Mouse (Mus musculus) cerebellum, adult 2 months (tissue): ENCODE measurements around the gene Leng1. TPM values are rescaled to one million over a fixed set of nuclear protein-coding genes. Genes with fewer than 3 reads are reported as not detected.

ENCODE experiments used
- DNase-seq, 2 experiments: peaks; one replicate each; pipeline ENCODE4 v3.0.0; 2021
- H3K27ac ChIP-seq: fragments of 200-500 bp; 2 replicates; pipeline ENCODE4 v1.5.1; 2012; ENCODE audit warnings: low read length, control low read depth, inconsistent platforms; ENCODE audit not compliant: insufficient read depth
- H3K27me3 ChIP-seq: fragments of 200-500 bp; 2 replicates; pipeline ENCODE4 v1.6.1; 2012; ENCODE audit warnings: inconsistent platforms, mild to moderate bottlenecking, low read length, moderate library complexity; ENCODE audit not compliant: control insufficient read depth, insufficient read depth
- H3K4me1 ChIP-seq: fragments of 200-500 bp; 2 replicates; pipeline ENCODE4 v1.6.1; 2011; ENCODE audit warnings: low read length; ENCODE audit not compliant: control insufficient read depth, insufficient read depth
- H3K4me3 ChIP-seq: fragments of 200-500 bp; replicated peaks from 2 replicates; pipeline ENCODE3; 2011; ENCODE audit warnings: mild to moderate bottlenecking, low read depth, low read length, control low read depth; ENCODE audit not compliant: insufficient read depth
- CTCF ChIP-seq: fragments of 200-500 bp; IDR thresholded peaks from 2 replicates; pipeline ENCODE4 v1.5.1; 2011; ENCODE audit warnings: low read depth, mild to moderate bottlenecking, control low read depth, low read length, moderate library complexity, borderline replicate concordance; ENCODE audit not compliant: insufficient read depth
- POLR2A ChIP-seq: fragments of 200-500 bp; IDR thresholded peaks from 2 replicates; pipeline ENCODE4 v1.6.1; 2011; ENCODE audit warnings: low read length, control low read depth, borderline replicate concordance; ENCODE audit not compliant: insufficient read depth
- WGBS: fragments of 180-500 bp; shearing (Covaris S2); methylation state at CpG from one replicate; pipeline ENCODE4 v1.1.7; 2018; 5-methylcytosine and 5-hydroxymethylcytosine counted together
- polyA plus RNA-seq: library from polyadenylated mRNA; depleted of rRNA; stranded (reverse); fragments of >200 nt; gene quantifications from 2 replicates; pipeline ENCODE4 v1.2.3, GENCODE M21; 2012

Leng1 gene
- polyA plus RNA-seq, 1 experiment, result 12.9 TPM

- Histone ChIP-seq H3K27ac (no peak overlapping the region), H3K4me1 (no peaks in the 10 kb centered on the region), H3K4me3 (no peak overlapping the region), H3K27me3 (no peaks in the 10 kb centered on the region)
- DNase-seq, result no peak
- WGBS, result 87% methylated on average over 4 of the region's 4 CpGs
- no peak for TF ChIP-seq POLR2A
- no peak for TF ChIP-seq CTCF
Observed at GRCm38 (mm10) chr7:3656966-3657365, 8.7 kb downstream of the Leng1 start.

- Histone ChIP-seq H3K4me1 (peaks cover 10% of the 10 kb centered on the region; the same call in 1 of the 2 replicates), H3K4me3 (peak overlapping the region; percentile 79), H3K27ac (no peak overlapping the region), H3K27me3 (no peaks in the 10 kb centered on the region)
- no peak for DNase-seq
- TF ChIP-seq POLR2A (no peak), CTCF (no peak)
- WGBS, result 16% methylated on average over 4 of the region's 4 CpGs
Observed at GRCm38 (mm10) chr7:3646641-3647040, 19.0 kb downstream of the Leng1 start.

- H3K4me3 ChIP-seq, result peak overlapping the region; percentile 79
- WGBS, result 4% methylated on average over 9 of the region's 9 CpGs
- H3K27me3 ChIP-seq, result no peaks in the 10 kb centered on the region
- no peak for TF ChIP-seq POLR2A
- TF ChIP-seq CTCF, result no peak
- H3K4me1 ChIP-seq, result peaks cover 10% of the 10 kb centered on the region; the same call in 1 of the 2 replicates
- no peak overlapping the region for H3K27ac ChIP-seq
- no peak for DNase-seq
Observed at GRCm38 (mm10) chr7:3646188-3646587, 19.5 kb downstream of the Leng1 start.

GRCm38 (mm10) chr7:3645488-3646025 is 20.1 kb downstream of the Leng1 start:
- WGBS, result under 1% methylated on average over 53 of the region's 58 CpGs
- Histone ChIP-seq H3K4me3 (peak overlapping the region; percentile 79), H3K4me1 (peaks cover 10% of the 10 kb centered on the region; the same call in 1 of the 2 replicates), H3K27me3 (no peaks in the 10 kb centered on the region), H3K27ac (peak overlapping the region; percentile 84)
- no peak for DNase-seq
- TF ChIP-seq POLR2A (no peak), CTCF (no peak)

GRCm38 (mm10) chr7:3644672-3645487 is 20.8 kb downstream of the Leng1 start, which contains the start of gene Cnot3:
TSS of gene Cnot3 (plus strand) at chr7:3645268.
- under 1% methylated on average over 58 of the region's 58 CpGs for WGBS
- TF ChIP-seq POLR2A, result peak; percentile 66; the same call in 1 of the 2 replicates
- no peak for TF ChIP-seq CTCF
- H3K4me1 ChIP-seq, result peaks cover 10% of the 10 kb centered on the region; the same call in 1 of the 2 replicates
- peak within 1 kb of the TSS; percentile 79 for H3K4me3 ChIP-seq
- peak; percentile 98 to 100 for DNase-seq
- no peaks in the 10 kb centered on the region for H3K27me3 ChIP-seq
- peak within 1 kb of the TSS; percentile 84 for H3K27ac ChIP-seq

GRCm38 (mm10) chr7:3644348-3644671 is 21.3 kb downstream of the Leng1 start:
- Histone ChIP-seq H3K4me3 (peak overlapping the region; percentile 45), H3K4me1 (peaks cover 10% of the 10 kb centered on the region; the same call in 1 of the 2 replicates), H3K27ac (no peak overlapping the region), H3K27me3 (no peaks in the 10 kb centered on the region)
- TF ChIP-seq POLR2A (peak; percentile 46; the same call in 1 of the 2 replicates), CTCF (no peak)
- 2% methylated on average over 11 of the region's 11 CpGs for WGBS
- DNase-seq, result no peak

- WGBS, result 15% methylated on average over 9 of the region's 9 CpGs
- Histone ChIP-seq H3K4me1 (peaks cover 10% of the 10 kb centered on the region; the same call in 1 of the 2 replicates), H3K27me3 (no peaks in the 10 kb centered on the region), H3K4me3 (peak overlapping the region; percentile 45), H3K27ac (no peak overlapping the region)
- no peak for DNase-seq
- TF ChIP-seq POLR2A, result no peak
- no peak for TF ChIP-seq CTCF
Observed at GRCm38 (mm10) chr7:3643843-3644242, 21.8 kb downstream of the Leng1 start.
